Mouse (Mus musculus): ENCODE data around the gene Il1rap. TPM values are rescaled to one million over a fixed set of nuclear protein-coding genes. Genes with fewer than 3 reads are reported as not detected.
A peak's percentile ranks its signal among the peaks of the same experiment; 100 is the strongest.

Gene Il1rap
- polyA plus RNA-seq, 1 experiment from 2014 or later: 3.5 TPM

GRCm38 (mm10) chr16:26581913-26582376 is 441 bp downstream of the Il1rap start:
- Histone ChIP-seq H3K4me1 (peaks cover 8% of the 10 kb centered on the region), H3K36me3 (replicated peaks) (no peaks in the 10 kb centered on the region), H3K9ac (peak overlapping the region; percentile 59), H3K9me3 (no peaks in the 10 kb centered on the region), H3K4me3 (replicated peaks) (peak overlapping the region; percentile 62), H3K4me2 (peak overlapping the region; percentile 80), H3K27me3 (peaks cover 5% of the 10 kb centered on the region; the same call in 1 of the 2 replicates), H3K27ac (no peak overlapping the region)
- WGBS: under 1% methylated on average over 15 of the region's 16 CpGs
- peak; percentile 60; the same call in 1 of the 2 replicates for ATAC-seq (ENCODE audit: low FRiP score)

- WGBS: 91% methylated on average over 5 of the region's 5 CpGs
- H3K4me3 ChIP-seq (replicated peaks): no peak overlapping the region
These were observed 4.3 kb downstream of the Il1rap start for GRCm38 (mm10) chr16:26585806-26586205.

GRCm38 (mm10) chr16:26590897-26591570 is 9.5 kb downstream of the Il1rap start:
- Histone ChIP-seq H3K27me3 (no peaks in the 10 kb centered on the region), H3K27ac (no peak overlapping the region), H3K4me1 (no peaks in the 10 kb centered on the region), H3K36me3 (replicated peaks) (no peaks in the 10 kb centered on the region), H3K9me3 (no peaks in the 10 kb centered on the region), H3K9ac (no peak overlapping the region), H3K4me2 (no peak overlapping the region), H3K4me3 (replicated peaks) (no peak overlapping the region)
- 81% methylated on average over 4 of the region's 4 CpGs for WGBS
- ATAC-seq (ENCODE audit: low FRiP score): no peak

More at GRCm38 (mm10) chr16:26585806-26586205, 4.3 kb downstream of the Il1rap start:
- H3K9ac ChIP-seq: no peak overlapping the region
- no peaks in the 10 kb centered on the region for H3K9me3 ChIP-seq
- H3K4me2 ChIP-seq: no peak overlapping the region
- H3K36me3 ChIP-seq (replicated peaks): no peaks in the 10 kb centered on the region
- H3K4me1 ChIP-seq: peaks cover 8% of the 10 kb centered on the region
- no peak overlapping the region for H3K27ac ChIP-seq
- H3K27me3 ChIP-seq: no peaks in the 10 kb centered on the region
- no peak for ATAC-seq (ENCODE audit: low FRiP score)

DNA sequence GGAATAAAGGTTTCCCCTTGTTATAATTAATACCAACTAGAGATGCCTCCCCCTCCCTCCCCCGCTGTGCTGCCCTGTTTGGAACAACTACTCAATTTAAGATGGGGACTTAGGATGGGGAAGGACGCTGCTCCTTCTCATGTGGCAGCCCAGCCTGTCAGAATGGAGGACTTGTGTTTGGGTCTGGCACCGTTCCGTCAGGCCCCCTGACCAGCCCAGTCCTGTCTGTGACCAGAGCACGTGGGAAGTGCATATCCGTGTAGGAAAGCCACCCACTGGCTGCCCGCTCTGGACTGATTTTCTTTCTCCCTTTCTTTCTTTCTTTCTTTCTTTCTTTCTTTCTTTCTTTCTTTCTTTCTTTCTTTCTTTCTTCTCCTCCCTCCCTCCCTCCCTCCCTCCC is 14.9 kb downstream of the Il1rap start:
- peaks cover 2% of the 10 kb centered on the region for H3K4me1 ChIP-seq
- 0 out of 2 replicates have a peak, but pooled peaks have one; percentile 36 for ATAC-seq (ENCODE audit: low FRiP score)
- H3K27me3 ChIP-seq: no peaks in the 10 kb centered on the region
- no peak overlapping the region for H3K4me2 ChIP-seq
- WGBS: 40% methylated on average over 7 of the region's 7 CpGs
- H3K27ac ChIP-seq: no peak overlapping the region
- H3K36me3 ChIP-seq (replicated peaks): no peaks in the 10 kb centered on the region
- no peaks in the 10 kb centered on the region for H3K9me3 ChIP-seq
- no peak overlapping the region for H3K4me3 ChIP-seq (replicated peaks)
- no peak overlapping the region for H3K9ac ChIP-seq

DNA sequence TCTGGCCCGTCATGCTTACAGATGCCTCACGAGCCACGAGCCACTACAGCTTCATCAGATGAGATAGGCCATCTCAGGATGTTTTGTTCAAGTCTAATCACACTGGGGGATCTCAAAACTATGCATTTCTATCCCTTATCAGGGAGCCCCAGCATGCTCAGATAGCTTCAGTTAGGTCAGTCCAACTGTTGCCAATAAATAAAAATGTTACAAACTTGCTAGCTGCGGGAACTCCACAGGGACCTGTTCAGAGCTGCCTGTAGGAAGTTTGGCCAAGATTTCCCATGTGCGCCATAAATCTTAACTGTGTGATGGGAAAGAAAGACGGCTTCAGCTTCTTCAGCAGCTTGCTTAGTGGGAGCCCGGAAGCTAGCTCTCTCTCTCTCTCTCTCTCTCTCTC is 15.8 kb downstream of the Il1rap start:
- Histone ChIP-seq H3K4me1 (peaks cover 2% of the 10 kb centered on the region), H3K9me3 (no peaks in the 10 kb centered on the region), H3K4me2 (no peak overlapping the region), H3K9ac (no peak overlapping the region), H3K36me3 (replicated peaks) (no peaks in the 10 kb centered on the region), H3K27me3 (no peaks in the 10 kb centered on the region), H3K27ac (no peak overlapping the region), H3K4me3 (replicated peaks) (no peak overlapping the region)
- 82% methylated on average over 7 of the region's 7 CpGs for WGBS
- ATAC-seq (ENCODE audit: low FRiP score): no peak

DNA sequence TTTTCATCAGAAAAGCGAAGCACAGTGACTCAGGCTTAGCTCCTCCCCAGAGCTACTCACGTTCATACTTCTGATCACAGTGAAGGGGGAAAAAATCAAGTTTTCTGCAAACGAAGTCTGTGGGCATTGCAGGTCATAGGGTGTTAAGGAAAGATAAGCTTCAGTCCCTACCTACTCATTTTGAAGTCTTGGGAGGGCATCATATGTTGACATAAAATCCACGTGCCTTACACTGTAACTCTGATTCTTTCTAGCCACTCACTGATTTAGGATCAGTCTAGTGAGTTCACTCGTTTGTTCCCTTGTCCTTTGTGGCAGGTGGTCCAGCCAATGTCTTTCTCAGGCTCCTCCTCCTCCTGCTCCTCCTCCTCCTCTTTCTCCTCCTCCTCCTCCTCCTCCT is 17.1 kb downstream of the Il1rap start:
- no peaks in the 10 kb centered on the region for H3K27me3 ChIP-seq
- H3K27ac ChIP-seq: no peak overlapping the region
- no peak overlapping the region for H3K4me3 ChIP-seq (replicated peaks)
- H3K4me2 ChIP-seq: no peak overlapping the region
- H3K9ac ChIP-seq: no peak overlapping the region
- H3K9me3 ChIP-seq: no peaks in the 10 kb centered on the region
- WGBS: 77% methylated on average over 5 of the region's 5 CpGs
- H3K4me1 ChIP-seq: peaks cover 2% of the 10 kb centered on the region
- no peak for ATAC-seq (ENCODE audit: low FRiP score)
- no peaks in the 10 kb centered on the region for H3K36me3 ChIP-seq (replicated peaks)

DNA sequence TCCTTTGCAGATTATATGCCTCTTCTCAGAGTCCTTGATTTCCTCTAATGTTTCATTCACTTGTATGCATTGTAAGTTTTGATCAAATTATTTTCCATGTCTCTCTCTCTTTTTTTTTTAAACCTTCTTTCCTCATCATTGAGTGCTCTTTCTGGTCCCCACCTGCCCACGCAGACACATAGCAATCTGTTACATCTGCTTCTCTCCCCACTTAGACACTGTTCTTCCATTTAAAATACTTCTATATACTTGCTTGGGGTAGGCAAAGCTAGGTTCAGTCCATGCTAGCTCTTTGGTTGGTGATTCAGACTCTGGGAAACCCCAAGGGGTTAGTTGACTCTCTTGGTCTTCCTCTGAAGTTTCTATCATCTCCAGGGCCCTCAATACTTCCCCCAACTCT is 20.0 kb downstream of the Il1rap start:
- no peak overlapping the region for H3K4me3 ChIP-seq (replicated peaks)
- no peaks in the 10 kb centered on the region for H3K27me3 ChIP-seq
- no peak overlapping the region for H3K27ac ChIP-seq
- H3K4me2 ChIP-seq: no peak overlapping the region
- peaks cover under 1% of the 10 kb centered on the region for H3K4me1 ChIP-seq
- ATAC-seq (ENCODE audit: low FRiP score): no peak
- H3K9ac ChIP-seq: no peak overlapping the region
- H3K36me3 ChIP-seq (replicated peaks): no peaks in the 10 kb centered on the region
- WGBS: 79% methylated on average over 1 of the region's 1 CpGs
- H3K9me3 ChIP-seq: no peaks in the 10 kb centered on the region

GRCm38 (mm10) chr16:26604621-26605020 is 23.1 kb downstream of the Il1rap start:
- no peak overlapping the region for H3K4me2 ChIP-seq
- H3K9ac ChIP-seq: no peak overlapping the region
- H3K9me3 ChIP-seq: no peaks in the 10 kb centered on the region
- no peaks in the 10 kb centered on the region for H3K27me3 ChIP-seq
- 94% methylated on average over 3 of the region's 3 CpGs for WGBS
- H3K36me3 ChIP-seq (replicated peaks): no peaks in the 10 kb centered on the region
- no peak overlapping the region for H3K4me3 ChIP-seq (replicated peaks)
- H3K4me1 ChIP-seq: no peaks in the 10 kb centered on the region
- ATAC-seq (ENCODE audit: low FRiP score): no peak
- H3K27ac ChIP-seq: no peak overlapping the region

- no peaks in the 10 kb centered on the region for H3K27me3 ChIP-seq
These were observed 26.5 kb downstream of the Il1rap start for GRCm38 (mm10) chr16:26608003-26608402.

DNA sequence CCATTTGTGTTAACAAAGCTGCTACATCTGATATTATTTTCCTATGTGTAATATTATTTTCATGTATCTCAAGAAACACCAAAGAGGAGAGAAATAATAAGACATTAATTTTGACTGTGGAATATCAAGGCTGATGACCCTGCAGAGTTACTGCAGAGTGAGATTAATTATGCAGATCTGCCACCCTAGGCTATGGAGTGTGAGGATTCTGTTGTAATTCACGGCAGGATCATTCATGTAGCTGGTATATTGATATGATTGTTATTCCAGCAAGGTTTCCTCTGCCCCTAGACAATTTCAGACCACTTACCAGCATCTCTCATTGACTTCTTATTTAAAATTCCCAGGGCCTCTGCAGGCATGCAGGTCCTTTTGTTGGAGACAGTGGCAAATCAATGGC is 29.0 kb downstream of the Il1rap start:
- Histone ChIP-seq H3K9ac (no peak overlapping the region), H3K36me3 (replicated peaks) (no peaks in the 10 kb centered on the region), H3K27me3 (no peaks in the 10 kb centered on the region), H3K4me3 (replicated peaks) (no peak overlapping the region), H3K9me3 (no peaks in the 10 kb centered on the region), H3K27ac (no peak overlapping the region), H3K4me2 (no peak overlapping the region), H3K4me1 (no peaks in the 10 kb centered on the region)
- WGBS: 57% methylated on average over 1 of the region's 1 CpGs
- no peak for ATAC-seq (ENCODE audit: low FRiP score)

More at GRCm38 (mm10) chr16:26608003-26608402, 26.5 kb downstream of the Il1rap start:
- Histone ChIP-seq H3K4me3 (replicated peaks) (no peak overlapping the region), H3K9me3 (no peaks in the 10 kb centered on the region), H3K4me2 (no peak overlapping the region), H3K4me1 (no peaks in the 10 kb centered on the region), H3K27ac (no peak overlapping the region), H3K36me3 (replicated peaks) (no peaks in the 10 kb centered on the region), H3K9ac (no peak overlapping the region)
- WGBS: 93% methylated on average over 2 of the region's 2 CpGs
- no peak for ATAC-seq (ENCODE audit: low FRiP score)

DNA sequence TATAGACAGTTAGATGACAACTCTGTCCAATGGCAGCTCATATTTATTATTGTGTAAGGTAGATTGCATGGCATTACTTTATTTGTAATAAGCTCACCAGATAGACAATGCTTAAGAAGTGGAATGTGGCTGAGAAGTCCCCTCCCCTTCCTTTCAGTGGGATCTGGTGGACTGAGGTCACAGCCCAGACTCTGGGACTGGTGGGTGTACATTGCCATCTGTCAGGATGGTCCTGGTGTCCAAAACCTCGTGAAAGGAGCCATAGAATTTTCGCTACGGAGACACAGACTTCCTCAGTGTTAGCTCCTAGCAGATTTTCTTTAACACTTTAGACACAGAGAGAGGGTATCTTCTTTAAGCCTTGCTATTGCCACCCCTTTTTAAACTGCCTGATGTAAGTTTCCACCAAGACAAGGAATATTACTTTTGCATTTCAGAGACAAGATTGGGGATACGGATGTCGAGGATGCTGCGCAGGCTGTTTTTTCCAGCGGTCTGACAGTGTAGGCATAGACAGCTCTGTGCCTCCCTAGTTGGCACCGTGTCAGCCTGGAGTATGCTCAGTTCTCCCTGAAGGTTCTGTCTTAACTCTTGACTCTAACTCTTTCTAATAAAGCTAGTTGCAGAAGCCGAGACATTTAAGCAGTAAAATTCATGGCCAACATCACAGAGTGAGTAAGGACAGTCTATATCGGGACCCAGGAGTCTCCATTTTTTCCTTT is 31.2 kb downstream of the Il1rap start:
- Histone ChIP-seq H3K9ac (no peak overlapping the region), H3K27ac (no peak overlapping the region), H3K4me3 (replicated peaks) (no peak overlapping the region), H3K9me3 (no peaks in the 10 kb centered on the region), H3K4me2 (no peak overlapping the region), H3K4me1 (no peaks in the 10 kb centered on the region), H3K36me3 (replicated peaks) (no peaks in the 10 kb centered on the region), H3K27me3 (no peaks in the 10 kb centered on the region)
- 88% methylated on average over 10 of the region's 10 CpGs for WGBS
- no peak for ATAC-seq (ENCODE audit: low FRiP score)

DNA sequence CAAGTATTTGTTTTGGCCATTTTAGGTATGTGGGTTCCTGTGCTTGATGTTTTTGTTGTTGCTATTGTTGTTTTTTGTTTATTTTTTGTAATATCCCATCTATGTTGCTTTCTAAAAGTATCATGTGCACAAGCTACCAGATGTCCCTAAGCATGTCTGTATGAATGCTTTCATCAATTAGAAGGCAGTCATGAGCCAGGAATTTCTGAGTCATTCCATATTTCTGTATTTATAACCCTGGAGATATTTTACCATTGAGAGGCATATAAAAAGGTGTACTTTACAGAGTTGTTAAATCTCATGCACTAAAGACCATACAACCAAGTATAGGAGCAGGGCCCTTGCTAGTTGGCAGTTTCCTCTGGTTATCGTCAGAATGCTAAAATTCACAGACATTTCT is 41.6 kb downstream of the Il1rap start:
- no peak for ATAC-seq (ENCODE audit: low FRiP score)
- H3K27me3 ChIP-seq: no peaks in the 10 kb centered on the region

DNA sequence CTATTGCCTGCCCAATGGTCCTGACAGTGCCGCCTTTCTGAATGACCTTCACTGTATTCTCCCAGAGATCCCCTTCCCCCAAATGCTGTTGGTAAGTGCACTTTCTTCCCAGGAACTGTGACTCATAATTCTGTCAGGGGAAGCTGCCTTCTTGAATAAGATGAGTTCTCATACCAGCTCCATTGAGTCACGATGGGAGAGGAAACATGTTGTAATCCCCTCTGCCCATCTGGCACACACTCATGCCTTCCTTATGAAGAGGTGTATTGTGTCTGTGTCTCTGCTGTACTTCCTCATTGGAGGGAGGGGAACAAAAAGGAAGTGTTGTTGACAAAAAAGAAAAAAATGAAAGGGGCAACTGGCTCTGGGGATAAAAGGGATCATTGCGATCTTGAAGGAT is 44.6 kb downstream of the Il1rap start:
- WGBS: 81% methylated on average over 3 of the region's 3 CpGs
- no peaks in the 10 kb centered on the region for H3K27me3 ChIP-seq
- H3K9ac ChIP-seq: no peak overlapping the region
- H3K4me3 ChIP-seq (replicated peaks): no peak overlapping the region
- no peaks in the 10 kb centered on the region for H3K4me1 ChIP-seq
- H3K36me3 ChIP-seq (replicated peaks): no peaks in the 10 kb centered on the region
- no peak overlapping the region for H3K27ac ChIP-seq
- H3K9me3 ChIP-seq: no peaks in the 10 kb centered on the region
- no peak overlapping the region for H3K4me2 ChIP-seq
- ATAC-seq (ENCODE audit: low FRiP score): no peak

More for the DNA sequence above, 41.6 kb downstream of the Il1rap start:
- 93% methylated on average over 1 of the region's 1 CpGs for WGBS
- no peak overlapping the region for H3K4me3 ChIP-seq (replicated peaks)
- no peaks in the 10 kb centered on the region for H3K36me3 ChIP-seq (replicated peaks)
- H3K4me2 ChIP-seq: no peak overlapping the region
- H3K9me3 ChIP-seq: no peaks in the 10 kb centered on the region
- no peak overlapping the region for H3K9ac ChIP-seq
- no peak overlapping the region for H3K27ac ChIP-seq
- H3K4me1 ChIP-seq: no peaks in the 10 kb centered on the region

Measured in forebrain, embryonic 12.5 days (tissue).